Mouse (Mus musculus) G1E (cell line): ENCODE data around the gene Ccdc124. TPM values are rescaled to one million over a fixed set of nuclear protein-coding genes. Genes with fewer than 3 reads are reported as not detected.

ENCODE experiments used
- ATAC-seq: 2 replicates; pipeline ENCODE4 v1.8.0; 2016; ENCODE audit warnings: mild to moderate bottlenecking; ENCODE audit not compliant: insufficient number of reproducible peaks, poor library complexity, low FRiP score, severe bottlenecking; ENCODE audit errors: extremely low read depth
- DNase-seq: peaks from one replicate; pipeline ENCODE4 v3.0.0; 2012; ENCODE audit warnings: low spot score
- H3K27me3 ChIP-seq: 2 replicates; pipeline ENCODE4 v1.6.1; 2012; ENCODE audit warnings: mild to moderate bottlenecking, low read length, inconsistent platforms; ENCODE audit not compliant: insufficient read depth
- H3K36me3 ChIP-seq: replicated peaks from 2 replicates; pipeline ENCODE3; 2012; ENCODE audit warnings: mild to moderate bottlenecking, inconsistent platforms
- H3K4me1 ChIP-seq: 2 replicates; pipeline ENCODE4 v1.6.1; 2012; ENCODE audit warnings: low read depth, low read length, inconsistent platforms, mixed read lengths; ENCODE audit not compliant: insufficient read depth
- H3K4me3 ChIP-seq: 2 replicates; pipeline ENCODE4 v1.5.1; 2012; ENCODE audit warnings: low read depth, mild to moderate bottlenecking, inconsistent platforms, low read length, moderate library complexity, mixed read lengths
- H3K9me3 ChIP-seq: replicated peaks from 2 replicates; pipeline ENCODE4 v1.6.1; 2012; ENCODE audit warnings: inconsistent platforms
- CTCF ChIP-seq: IDR thresholded peaks from 2 replicates; pipeline ENCODE4 v1.5.1; 2012; ENCODE audit warnings: low read depth, low read length, inconsistent platforms, mixed read lengths
- GATA1 ChIP-seq: IDR thresholded peaks from 2 replicates; pipeline ENCODE4 v1.6.1; 2012; ENCODE audit warnings: borderline replicate concordance, low read length, inconsistent platforms, mixed read lengths
- GATA2 ChIP-seq: IDR thresholded peaks from 2 replicates; pipeline ENCODE4 v1.6.1; 2012; ENCODE audit warnings: low read depth, low read length, inconsistent platforms, borderline replicate concordance
- POLR2AphosphoS5 ChIP-seq: IDR thresholded peaks from 2 replicates; pipeline ENCODE4 v1.6.1; 2012; ENCODE audit warnings: low read depth, low read length, inconsistent platforms; ENCODE audit not compliant: insufficient replicate concordance
- TAL1 ChIP-seq: conservative IDR thresholded peaks from 2 replicates; pipeline ENCODE4 v1.6.1; 2012; ENCODE audit warnings: low read depth, low read length, inconsistent platforms, mixed read lengths
- polyA plus RNA-seq: library from polyadenylated mRNA; stranded (reverse); fragments of >175 nt; gene quantifications from 2 replicates; pipeline ENCODE4 v1.2.3, GENCODE M21; 2012
- total RNA-seq, 2 experiments: library from RNA; stranded (forward) in 1 of 2; stranded (reverse) in 1 of 2; fragments of 200-1000 nt in 1 of 2; fragments of >200 nt in 1 of 2; fragmentation: Nextera tagmentation in 1 of 2; gene quantifications; 2 replicates each; pipeline ENCODE4 v1.2.3; 2014 to 2017

Ccdc124 gene
- total and polyA plus RNA-seq, 3 experiments, result 16.1 to 171 (median 18.9) TPM

DNA sequence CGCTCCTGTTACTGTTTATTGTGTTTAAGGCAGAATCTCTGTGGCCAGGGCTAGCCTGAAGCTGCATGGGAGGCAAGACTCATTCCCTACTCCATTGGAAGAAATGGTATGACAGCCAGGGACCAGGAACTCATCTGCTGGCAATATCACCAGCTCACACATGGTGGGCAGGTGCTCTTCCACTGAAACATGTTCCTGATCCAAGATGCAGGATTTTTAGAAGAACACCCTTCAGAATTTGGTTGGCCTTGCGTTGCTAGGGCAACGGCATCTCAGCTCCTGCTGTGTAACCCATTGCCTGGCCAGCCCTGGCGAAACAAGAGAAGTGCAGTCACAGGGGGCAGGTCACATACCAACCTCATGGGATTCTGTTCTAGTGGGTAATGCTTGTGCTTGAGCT is 5.8 kb upstream of the Ccdc124 start:
- ATAC-seq (no peak), DNase-seq (no peak)
- Histone ChIP-seq H3K4me3 (no peak overlapping the region), H3K9me3 (no peaks in the 10 kb centered on the region), H3K27me3 (peaks cover 25% of the 10 kb centered on the region), H3K4me1 (peaks cover under 1% of the 10 kb centered on the region), H3K36me3 (no peaks in the 10 kb centered on the region)
- TF ChIP-seq GATA1 (no peak), POLR2AphosphoS5 (no peak), GATA2 (no peak), TAL1 (no peak), CTCF (no peak)

DNA sequence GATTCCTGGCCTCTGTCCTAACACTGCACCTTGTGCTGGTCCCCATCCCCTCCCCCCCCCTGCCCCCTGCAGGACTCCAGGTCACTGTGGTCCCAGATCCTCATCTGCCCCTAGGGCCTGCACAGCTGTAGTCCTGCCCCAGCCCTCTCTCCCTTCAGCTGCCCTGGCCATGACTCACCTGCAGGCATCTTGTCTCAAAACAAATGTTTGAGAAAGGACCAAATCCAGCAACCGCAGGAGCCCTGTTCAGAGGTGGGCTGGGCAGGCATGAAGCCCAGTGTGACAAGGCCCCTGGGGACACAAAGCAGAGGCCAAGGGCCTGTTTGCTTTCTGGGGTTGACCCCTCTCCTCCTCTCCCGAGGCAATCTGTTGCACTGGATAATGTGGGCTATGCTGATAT is 4.4 kb upstream of the Ccdc124 start:
- H3K9me3 ChIP-seq, result no peaks in the 10 kb centered on the region
- DNase-seq (no peak), ATAC-seq (no peak)
- peaks cover 25% of the 10 kb centered on the region for H3K27me3 ChIP-seq
- H3K4me3 ChIP-seq, result no peak overlapping the region
- no peaks in the 10 kb centered on the region for H3K36me3 ChIP-seq
- TF ChIP-seq GATA2 (no peak), TAL1 (no peak), GATA1 (no peak), CTCF (no peak), POLR2AphosphoS5 (no peak)
- H3K4me1 ChIP-seq, result peaks cover 8% of the 10 kb centered on the region

DNA sequence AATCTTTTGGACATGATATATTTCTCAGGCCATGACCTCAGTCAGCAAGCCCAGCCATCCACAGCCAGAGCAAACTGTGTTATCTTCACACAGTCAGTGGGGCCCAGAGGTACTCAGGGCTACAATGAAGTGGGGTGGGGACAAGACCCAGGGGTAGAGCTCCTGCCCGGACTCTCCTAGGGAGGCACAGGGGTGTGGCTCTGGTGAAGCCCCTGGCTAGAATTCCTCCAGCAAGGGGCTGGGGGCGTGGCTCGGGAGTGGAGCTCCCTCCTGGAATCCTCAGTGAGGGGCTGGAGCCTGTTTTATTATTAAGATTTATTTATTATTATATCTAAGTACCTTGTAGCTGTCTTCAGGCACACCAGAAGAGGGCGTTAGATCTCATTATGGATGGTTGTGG is 2.6 kb upstream of the Ccdc124 start:
- Histone ChIP-seq H3K4me3 (no peak overlapping the region), H3K27me3 (peaks cover 25% of the 10 kb centered on the region), H3K9me3 (no peaks in the 10 kb centered on the region), H3K4me1 (peaks cover 21% of the 10 kb centered on the region), H3K36me3 (peaks cover 8% of the 10 kb centered on the region)
- ATAC-seq, result no peak
- no peak for DNase-seq
- no peak for TF ChIP-seq GATA2

DNA sequence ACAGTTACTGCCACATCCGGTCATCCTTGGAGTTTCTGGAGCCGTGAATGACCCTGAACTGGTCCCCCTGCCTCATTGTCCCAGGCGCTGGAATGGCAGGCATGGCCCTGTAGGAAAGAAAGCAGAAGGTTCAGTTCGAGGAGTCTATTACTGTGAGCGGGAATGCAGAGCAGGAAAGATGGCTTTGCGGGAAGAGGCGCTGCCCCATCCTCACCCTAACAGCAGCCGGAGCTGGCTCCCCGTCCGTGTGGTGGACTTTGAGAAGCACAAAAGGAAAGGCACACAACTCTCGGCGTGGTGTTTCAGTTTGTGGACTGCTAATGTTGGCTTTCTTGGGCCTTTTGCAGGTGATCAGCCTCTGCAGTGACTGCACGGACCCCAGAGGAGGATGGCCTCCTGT is 706 bp upstream of the Ccdc124 start:
- TF ChIP-seq TAL1 (no peak), GATA1 (no peak), POLR2AphosphoS5 (no peak), GATA2 (no peak), CTCF (no peak)
- Histone ChIP-seq H3K27me3 (peaks cover 11% of the 10 kb centered on the region), H3K9me3 (no peaks in the 10 kb centered on the region), H3K4me3 (no peak overlapping the region), H3K4me1 (peaks cover 34% of the 10 kb centered on the region), H3K36me3 (peaks cover 24% of the 10 kb centered on the region)
- DNase-seq, result no peak
- ATAC-seq, result no peak

DNA sequence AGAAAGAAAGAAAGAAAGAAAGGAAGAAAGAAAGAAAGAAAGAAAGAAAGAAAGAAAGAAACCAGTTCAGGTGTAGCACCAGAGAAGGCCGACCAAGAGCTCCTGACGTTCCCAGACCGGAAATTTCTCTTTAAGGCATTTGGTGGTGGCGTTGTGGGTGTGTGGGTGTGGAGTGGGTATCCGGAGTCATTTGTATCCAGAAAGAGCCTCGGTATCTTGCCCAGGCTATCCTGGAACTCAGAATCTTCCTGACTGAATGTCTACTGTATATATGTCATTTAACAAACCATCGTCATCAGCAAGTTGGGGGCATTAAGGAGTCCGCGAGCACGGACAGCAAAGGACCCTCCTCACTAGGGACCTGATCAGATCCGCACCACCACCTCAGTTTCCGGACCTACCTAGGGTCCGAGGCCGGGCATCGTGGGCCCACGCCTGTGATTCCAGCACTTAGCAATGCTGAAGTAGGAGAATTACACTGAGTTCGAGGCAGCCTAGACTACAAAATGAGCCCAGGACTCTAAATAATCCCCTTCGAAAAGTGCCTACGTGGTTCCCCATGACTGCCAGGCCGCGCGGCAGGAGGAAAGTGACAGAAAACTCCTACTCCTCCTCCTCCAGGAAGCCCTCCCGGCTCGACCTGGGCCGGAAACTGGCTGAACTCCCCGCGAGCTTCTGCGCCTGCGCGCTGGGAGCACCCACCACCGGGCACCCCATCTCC is 932 bp downstream of the Ccdc124 start:
- H3K36me3 ChIP-seq, result peaks cover 40% of the 10 kb centered on the region
- ATAC-seq, result no peak

DNA sequence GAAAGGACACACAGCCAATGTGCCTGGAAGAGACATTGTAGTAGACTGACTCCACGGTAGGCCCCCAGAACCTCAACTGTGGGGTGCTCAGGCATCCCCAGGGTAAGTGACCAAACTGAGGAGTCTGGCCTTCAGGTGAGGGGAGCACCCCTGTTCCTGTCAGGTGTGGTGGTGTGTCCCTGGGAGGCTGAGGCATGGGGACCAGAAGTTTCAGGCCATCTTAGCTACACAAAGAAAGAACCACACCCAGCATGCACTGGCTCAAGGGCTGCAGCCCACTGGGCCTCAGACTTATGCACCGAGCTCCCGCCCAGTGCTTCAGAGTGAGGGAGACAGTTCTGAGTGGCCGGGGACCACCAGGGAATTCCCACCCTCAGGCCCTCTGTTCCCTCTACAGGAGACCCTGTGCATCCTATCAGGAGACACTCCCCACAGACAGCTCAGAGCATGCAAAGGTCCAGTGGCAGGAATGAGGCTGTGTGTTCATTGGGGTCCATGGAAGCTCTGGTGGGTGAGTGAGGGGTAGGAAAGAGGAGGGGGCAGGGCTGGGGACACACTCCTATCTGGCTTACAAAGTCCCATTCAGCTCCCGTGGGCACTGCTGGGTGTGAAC is 2.4 kb downstream of the Ccdc124 start:
- Histone ChIP-seq H3K9me3 (no peaks in the 10 kb centered on the region), H3K27me3 (no peaks in the 10 kb centered on the region), H3K4me3 (peak overlapping the region; percentile 61; the same call in 1 of the 2 replicates), H3K4me1 (peaks cover 51% of the 10 kb centered on the region), H3K36me3 (peaks cover 52% of the 10 kb centered on the region)
- TF ChIP-seq POLR2AphosphoS5 (no peak), TAL1 (no peak), GATA1 (no peak), GATA2 (no peak), CTCF (no peak)
- DNase-seq, result no peak
- no peak for ATAC-seq

More for the DNA sequence above, 932 bp downstream of the Ccdc124 start:
- DNase-seq, result no peak
- no peak for TF ChIP-seq GATA2
- no peaks in the 10 kb centered on the region for H3K27me3 ChIP-seq
- peak overlapping the region; percentile 86 for H3K4me3 ChIP-seq
- no peaks in the 10 kb centered on the region for H3K9me3 ChIP-seq
- peaks cover 47% of the 10 kb centered on the region for H3K4me1 ChIP-seq

DNA sequence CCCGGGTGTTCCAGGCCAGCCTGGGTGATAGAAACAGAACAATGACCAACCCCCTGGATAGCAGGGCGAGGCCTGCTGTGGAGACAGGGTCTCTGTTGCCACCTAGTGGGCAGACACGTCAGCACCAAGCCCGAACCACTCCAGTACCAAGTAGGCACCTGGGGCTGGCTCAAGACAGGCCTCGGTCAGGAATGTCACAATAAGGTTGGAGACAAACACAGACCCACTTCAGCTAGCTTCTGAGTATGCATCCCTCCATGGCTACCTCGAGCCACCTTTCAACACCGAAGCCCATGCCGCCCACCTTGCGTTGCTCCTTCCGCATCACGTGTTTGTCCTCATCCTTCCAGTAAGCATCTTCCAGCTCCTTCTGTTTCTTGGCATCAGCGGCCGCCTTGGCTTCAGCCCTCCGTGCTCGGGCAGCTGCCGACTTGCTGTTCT is 4.1 kb downstream of the Ccdc124 start:
- TF ChIP-seq CTCF (peak; percentile 81), TAL1 (no peak)
- ATAC-seq (no peak), DNase-seq (peak; percentile 72)
- H3K27me3 ChIP-seq, result peaks cover 4% of the 10 kb centered on the region
- peaks cover 68% of the 10 kb centered on the region for H3K4me1 ChIP-seq
- no peaks in the 10 kb centered on the region for H3K9me3 ChIP-seq
- H3K36me3 ChIP-seq, result peaks cover 52% of the 10 kb centered on the region
- H3K4me3 ChIP-seq, result no peak overlapping the region
